Mouse (Mus musculus) hindbrain, embryonic 14.5 days (tissue): ENCODE results near the gene 5330417H12Rik. TPM values are rescaled to one million over a fixed set of nuclear protein-coding genes. Genes with fewer than 3 reads are reported as not detected.
A peak's percentile ranks its signal among the peaks of the same experiment; 100 is the strongest.

ENCODE experiments used
- ATAC-seq: fragments of 200-750 bp; cut with Nextera tagmentation; 2 replicates; pipeline ENCODE4 v1.8.0; 2017; ENCODE audit warnings: moderate number of reproducible peaks, mild to moderate bottlenecking, moderate TSS enrichment, moderate library complexity; ENCODE audit not compliant: low FRiP score
- DNase-seq: peaks from one replicate; pipeline ENCODE4 v3.0.0-alpha.2; 2015; ENCODE audit warnings: low spot score
- H3K27ac ChIP-seq: fragments of 300-500 bp; sonication (generic); 2 replicates; pipeline ENCODE4 v1.5.1; 2014; ENCODE audit warnings: mild to moderate bottlenecking, moderate library complexity
- H3K27me3 ChIP-seq: fragments of 300-500 bp; sonication (generic); 2 replicates; pipeline ENCODE4 v1.6.1; 2014; ENCODE audit warnings: mild to moderate bottlenecking, low read length, mixed read lengths; ENCODE audit not compliant: control insufficient read depth, insufficient read depth
- H3K36me3 ChIP-seq: fragments of 300-500 bp; sonication (generic); replicated peaks from 2 replicates; pipeline ENCODE4 v1.6.1; 2014; ENCODE audit not compliant: control insufficient read depth, insufficient read depth
- H3K4me1 ChIP-seq: fragments of 300-500 bp; sonication (generic); replicated peaks from 2 replicates; pipeline ENCODE4 v1.6.1; 2014; ENCODE audit warnings: antibody characterized with exemption, low read length, mixed read lengths; ENCODE audit not compliant: control insufficient read depth, insufficient read depth
- H3K4me2 ChIP-seq: fragments of 300-500 bp; sonication (generic); replicated peaks from 2 replicates; pipeline ENCODE4 v1.6.1; 2014; ENCODE audit warnings: mild to moderate bottlenecking, moderate library complexity
- H3K4me3 ChIP-seq: fragments of 300-500 bp; sonication (generic); replicated peaks from 2 replicates; pipeline ENCODE4 v1.5.1; 2014; ENCODE audit warnings: mild to moderate bottlenecking, low read length
- H3K9ac ChIP-seq: fragments of 300-500 bp; sonication (generic); 2 replicates; pipeline ENCODE4 v1.6.1; 2014
- H3K9me3 ChIP-seq: fragments of 300-500 bp; sonication (generic); 2 replicates; pipeline ENCODE4 v1.6.1; 2016; ENCODE audit warnings: low read length; ENCODE audit not compliant: control insufficient read depth
- WGBS: fragments of 180-500 bp; shearing (Covaris S2); extraction: QIAGEN DNeasy Blood & Tissue Kit; methylation state at CpG from one replicate; pipeline ENCODE4 v1.1.7; 2014; 5-methylcytosine and 5-hydroxymethylcytosine counted together
- polyA plus RNA-seq: library from polyadenylated mRNA; unstranded; fragments of >200 nt; fragmentation: Nextera tagmentation; extraction: Ambion mirVana; gene quantifications from 2 replicates; pipeline ENCODE4 v1.2.1, GENCODE M21; 2014

Gene 5330417H12Rik
- polyA plus RNA-seq, 1 experiment from 2014 or later, result not detected

DNA sequence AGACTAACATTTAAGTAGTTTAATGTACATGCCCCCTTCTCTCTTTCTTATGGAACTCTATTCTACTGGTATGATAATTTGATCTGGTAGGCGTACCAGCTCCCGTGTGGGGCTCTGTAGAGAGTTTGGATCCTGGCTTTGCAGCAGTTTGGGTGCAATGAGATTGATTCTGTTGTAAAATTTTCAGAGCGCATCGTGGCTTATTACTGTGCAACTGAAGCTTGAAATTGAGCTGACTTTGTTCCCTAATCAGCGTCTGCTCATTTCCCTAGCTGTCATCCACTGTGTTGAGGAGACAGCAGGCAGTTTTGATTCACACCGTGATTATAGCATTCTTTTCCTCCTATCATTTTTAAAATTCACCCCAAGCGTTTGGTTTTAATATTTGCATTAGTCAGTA, 12.4 kb upstream of the 5330417H12Rik start:
- DNase-seq (no peak), ATAC-seq (no peak)
- WGBS, result 74% methylated on average over 7 of the region's 7 CpGs
- H3K36me3 ChIP-seq, result no peaks in the 10 kb centered on the region
- no peaks in the 10 kb centered on the region for H3K4me1 ChIP-seq
- H3K4me3 ChIP-seq, result no peak overlapping the region
- H3K27me3 ChIP-seq, result no peaks in the 10 kb centered on the region
- H3K9ac ChIP-seq, result no peak overlapping the region
- no peak overlapping the region for H3K4me2 ChIP-seq
- no peaks in the 10 kb centered on the region for H3K9me3 ChIP-seq
- peak overlapping the region; percentile 26; the same call in 1 of the 2 replicates for H3K27ac ChIP-seq

DNA sequence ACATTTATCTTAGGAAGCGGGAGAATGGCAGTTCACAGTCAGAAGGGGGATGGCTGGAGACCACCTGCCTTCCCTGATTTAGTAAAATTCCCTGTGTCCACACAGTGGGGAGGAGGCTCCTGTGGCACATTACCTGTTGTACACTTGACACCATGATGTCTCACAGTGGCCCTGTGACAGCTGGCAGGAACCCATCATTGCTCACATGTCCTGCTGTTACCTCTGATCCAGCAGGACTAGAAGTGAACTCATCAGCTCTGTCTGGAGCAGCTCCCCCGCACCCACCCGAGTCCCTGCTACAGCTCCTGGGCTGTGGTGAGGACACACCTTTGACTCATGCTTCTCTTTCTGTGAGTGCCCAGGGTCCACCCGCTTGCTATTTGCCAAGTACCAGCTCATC, 8.2 kb upstream of the 5330417H12Rik start:
- Histone ChIP-seq H3K4me2 (no peak overlapping the region), H3K27ac (no peak overlapping the region), H3K9me3 (no peaks in the 10 kb centered on the region), H3K4me1 (no peaks in the 10 kb centered on the region), H3K4me3 (no peak overlapping the region), H3K36me3 (no peaks in the 10 kb centered on the region), H3K27me3 (no peaks in the 10 kb centered on the region), H3K9ac (no peak overlapping the region)
- DNase-seq (no peak), ATAC-seq (no peak)
- 91% methylated on average over 4 of the region's 4 CpGs for WGBS

GRCm38 (mm10) chr7:107628383-107628782, 3.4 kb upstream of the 5330417H12Rik start:
- DNase-seq (no peak), ATAC-seq (no peak)
- H3K27ac ChIP-seq, result no peak overlapping the region

GRCm38 (mm10) chr7:107625781-107626180, 820 bp upstream of the 5330417H12Rik start:
- 89% methylated on average over 6 of the region's 6 CpGs for WGBS
- DNase-seq (no peak), ATAC-seq (no peak)
- Histone ChIP-seq H3K27me3 (no peaks in the 10 kb centered on the region), H3K9ac (no peak overlapping the region), H3K4me2 (no peak overlapping the region), H3K9me3 (no peaks in the 10 kb centered on the region), H3K4me1 (no peaks in the 10 kb centered on the region), H3K36me3 (no peaks in the 10 kb centered on the region), H3K4me3 (no peak overlapping the region), H3K27ac (no peak overlapping the region)

More at GRCm38 (mm10) chr7:107628383-107628782, 3.4 kb upstream of the 5330417H12Rik start:
- Histone ChIP-seq H3K4me3 (no peak overlapping the region), H3K9ac (no peak overlapping the region), H3K4me1 (no peaks in the 10 kb centered on the region), H3K36me3 (no peaks in the 10 kb centered on the region), H3K4me2 (no peak overlapping the region), H3K27me3 (no peaks in the 10 kb centered on the region), H3K9me3 (no peaks in the 10 kb centered on the region)

DNA sequence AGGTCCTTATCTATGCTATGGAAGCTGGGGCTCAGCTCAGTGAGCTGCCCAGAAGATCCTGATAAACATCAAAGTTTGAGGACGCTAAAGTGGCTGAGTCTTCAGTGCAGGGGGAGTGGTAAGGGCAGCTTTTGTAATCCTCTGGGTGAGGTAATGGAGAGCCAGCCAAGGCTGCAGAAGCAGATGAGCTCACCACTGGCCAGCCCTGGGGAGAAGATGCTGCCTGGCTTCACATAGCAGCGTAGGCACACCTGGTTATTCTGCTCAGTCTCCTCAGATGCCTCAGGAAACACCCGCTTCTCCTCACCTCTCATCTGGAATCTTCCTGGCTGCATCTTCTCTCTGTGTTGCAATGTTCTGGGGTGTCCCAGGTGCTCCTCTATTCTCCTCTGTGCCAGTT, 529 bp downstream of the 5330417H12Rik start:
- DNase-seq (no peak), ATAC-seq (no peak)
- H3K9me3 ChIP-seq, result no peaks in the 10 kb centered on the region
- no peak overlapping the region for H3K4me2 ChIP-seq
- H3K9ac ChIP-seq, result no peak overlapping the region
- WGBS, result 80% methylated on average over 3 of the region's 3 CpGs
- H3K27ac ChIP-seq, result no peak overlapping the region
- no peaks in the 10 kb centered on the region for H3K4me1 ChIP-seq
- no peaks in the 10 kb centered on the region for H3K36me3 ChIP-seq
- H3K27me3 ChIP-seq, result no peaks in the 10 kb centered on the region
- no peak overlapping the region for H3K4me3 ChIP-seq

DNA sequence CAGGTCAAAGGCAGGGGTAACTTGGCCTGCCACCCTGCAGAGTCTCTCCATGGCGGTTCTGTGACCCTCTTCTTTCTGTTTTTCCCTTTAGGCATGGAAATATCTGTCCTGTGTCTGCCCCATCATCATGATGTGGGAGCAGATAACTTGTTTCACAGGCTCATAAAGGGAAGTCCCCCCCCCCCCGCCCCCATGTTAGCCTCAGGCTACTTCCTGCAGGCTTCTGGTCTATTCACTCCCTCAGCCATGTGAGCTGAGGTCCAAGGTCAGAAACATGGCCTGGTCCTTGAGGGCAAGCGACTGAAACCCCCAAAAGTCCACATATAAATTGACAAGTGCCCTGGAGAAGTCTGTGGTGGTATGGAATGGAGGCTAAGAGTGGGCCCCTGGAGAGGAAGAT, 4.8 kb downstream of the 5330417H12Rik start:
- Histone ChIP-seq H3K4me1 (no peaks in the 10 kb centered on the region; the same call in 1 of the 2 replicates), H3K4me2 (no peak overlapping the region), H3K36me3 (no peaks in the 10 kb centered on the region), H3K27me3 (no peaks in the 10 kb centered on the region), H3K9ac (no peak overlapping the region), H3K4me3 (no peak overlapping the region), H3K27ac (no peak overlapping the region), H3K9me3 (no peaks in the 10 kb centered on the region)
- DNase-seq (no peak), ATAC-seq (no peak)
- WGBS, result 85% methylated on average over 3 of the region's 3 CpGs

- Histone ChIP-seq H3K9me3 (no peaks in the 10 kb centered on the region), H3K9ac (no peak overlapping the region), H3K27me3 (no peaks in the 10 kb centered on the region), H3K27ac (no peak overlapping the region), H3K4me3 (no peak overlapping the region), H3K36me3 (no peaks in the 10 kb centered on the region), H3K4me2 (no peak overlapping the region), H3K4me1 (no peaks in the 10 kb centered on the region; the same call in 1 of the 2 replicates)
- DNase-seq (no peak), ATAC-seq (no peak)
- WGBS, result 86% methylated on average over 4 of the region's 4 CpGs
Measured at GRCm38 (mm10) chr7:107619225-107619624, 5.7 kb downstream of the 5330417H12Rik start.

GRCm38 (mm10) chr7:107618028-107618992, 6.7 kb downstream of the 5330417H12Rik start:
- ATAC-seq, result no peak
- H3K4me2 ChIP-seq, result no peak overlapping the region
- WGBS, result 38% methylated on average over 10 of the region's 11 CpGs

DNA sequence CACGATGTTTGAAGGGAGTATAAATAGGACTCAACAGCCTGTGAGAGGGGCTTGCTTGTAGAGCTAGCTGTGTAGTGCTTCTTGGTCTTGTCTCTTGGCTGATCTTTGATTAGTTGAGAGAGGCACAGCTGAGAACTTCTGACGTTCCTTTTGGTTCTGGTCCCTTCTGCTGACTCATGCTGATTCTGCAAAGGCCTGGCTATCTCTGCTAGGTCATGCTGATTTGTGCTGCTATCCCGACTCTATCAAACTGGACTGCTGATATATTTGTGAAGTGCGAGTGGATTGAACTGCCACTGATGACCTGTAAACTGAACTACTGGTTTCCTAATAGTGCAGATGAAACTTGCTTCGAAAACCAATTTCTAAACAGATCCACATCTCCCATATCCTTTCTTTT, 14.1 kb downstream of the 5330417H12Rik start:
- no peak overlapping the region for H3K9ac ChIP-seq
- H3K27me3 ChIP-seq, result no peaks in the 10 kb centered on the region
- H3K4me2 ChIP-seq, result no peak overlapping the region
- no peak for DNase-seq
- no peak overlapping the region for H3K4me3 ChIP-seq
- H3K4me1 ChIP-seq, result no peaks in the 10 kb centered on the region
- H3K27ac ChIP-seq, result no peak overlapping the region
- no peaks in the 10 kb centered on the region for H3K9me3 ChIP-seq
- no peak for ATAC-seq
- no peaks in the 10 kb centered on the region for H3K36me3 ChIP-seq
- WGBS, result 91% methylated on average over 5 of the region's 5 CpGs

More at GRCm38 (mm10) chr7:107618028-107618992, 6.7 kb downstream of the 5330417H12Rik start:
- H3K9me3 ChIP-seq, result no peaks in the 10 kb centered on the region
- no peak overlapping the region for H3K27ac ChIP-seq
- H3K4me1 ChIP-seq, result no peaks in the 10 kb centered on the region; the same call in 1 of the 2 replicates
- no peak overlapping the region for H3K9ac ChIP-seq
- no peaks in the 10 kb centered on the region for H3K27me3 ChIP-seq
- no peak overlapping the region for H3K4me3 ChIP-seq
- no peaks in the 10 kb centered on the region for H3K36me3 ChIP-seq
- no peak for DNase-seq
